Mouse (Mus musculus): ENCODE results near the gene Tet3.

DNA sequence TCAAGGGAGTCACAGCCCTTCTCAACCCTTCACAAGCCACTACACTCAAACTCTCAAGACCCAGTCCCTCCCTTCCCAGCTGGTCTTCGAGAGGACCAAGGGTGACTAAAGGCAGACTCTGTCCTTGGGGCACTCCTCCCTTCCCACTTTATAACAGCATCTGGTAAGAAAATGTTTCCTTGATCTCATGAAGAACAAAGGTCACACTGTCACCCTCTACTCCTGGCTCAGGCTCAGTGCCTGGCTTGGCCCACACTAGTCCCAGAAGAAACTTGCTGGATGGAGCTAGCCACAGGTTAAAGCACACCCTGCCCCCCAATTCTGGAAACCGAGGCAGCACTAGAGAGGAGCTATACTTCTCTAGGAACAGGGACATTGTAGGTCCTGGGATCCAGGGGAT is 13.1 kb downstream of the Tet3 start:
- no peak for TF ChIP-seq CTCF (IDR thresholded peaks at IDR 0.05; ENCODE audit: low read depth)
- no peak for TF ChIP-seq EP300 (IDR thresholded peaks at IDR 0.05; ENCODE audit: low read depth)

Measured in liver, postnatal 0 days (tissue).